Mouse (Mus musculus): ENCODE results near the gene Tpd52l2.

DNA sequence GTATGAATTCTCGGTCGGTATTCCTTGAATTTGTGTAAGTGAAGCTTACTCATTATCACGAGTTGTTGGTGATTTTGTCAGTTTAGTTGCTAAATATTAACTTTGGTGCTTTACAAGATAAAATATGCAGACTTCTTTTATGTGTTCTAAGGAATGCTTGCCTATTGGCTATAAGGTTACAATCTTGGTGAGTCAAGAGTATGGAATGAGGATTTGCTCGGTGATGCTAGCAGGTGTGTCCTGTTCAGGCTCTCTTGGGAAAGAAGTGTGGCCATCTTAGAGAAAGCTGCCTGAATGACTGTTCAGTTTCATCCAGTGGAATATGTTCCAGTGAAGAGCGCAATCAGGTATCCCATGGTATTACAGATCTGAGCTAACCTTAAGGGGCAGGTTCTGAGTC lies 28.6 kb downstream of the Tpd52l2 start:
- TF ChIP-seq CTCF (conservative IDR thresholded peaks at IDR 0.05; ENCODE audit: low read length): no peak
- no peak for TF ChIP-seq POU5F1 (IDR thresholded peaks at IDR 0.05; ENCODE audit: borderline replicate concordance, low read length)

Data from E14TG2a.4 (cell line).